Mouse (Mus musculus): Measurements from ENCODE around the gene Btbd9.

DNA sequence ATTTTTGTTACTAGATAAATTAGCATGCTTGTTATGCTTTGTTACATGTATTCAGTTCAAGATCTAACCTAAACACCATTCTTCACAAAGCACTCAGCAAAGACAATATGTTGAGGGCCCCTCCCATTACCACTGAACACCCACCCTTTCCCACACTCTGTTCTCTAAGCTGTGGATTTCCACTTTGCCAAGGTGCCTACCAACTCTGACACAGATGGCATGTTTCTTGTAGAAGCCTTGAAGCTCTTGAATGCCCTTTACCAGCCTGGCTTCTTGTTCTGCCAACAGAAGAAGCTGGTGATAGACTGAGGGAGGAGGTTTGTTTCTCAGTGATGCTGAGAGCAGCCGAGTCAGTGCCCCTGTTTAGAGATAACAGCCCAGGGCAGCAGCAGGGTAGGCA, 256.0 kb downstream of the Btbd9 start:
- TF ChIP-seq CTCF (IDR thresholded peaks at IDR 0.05; ENCODE audit: borderline replicate concordance, insufficient read depth, low read depth, low read length) (no peak), POLR2A (IDR thresholded peaks at IDR 0.05; ENCODE audit: borderline replicate concordance, insufficient read depth, low read length) (no peak)
